Mouse (Mus musculus): ENCODE measurements at regions not wholly inside any gene's neighbourhood (a gene's known extent, or its start where the extent isn't known, plus 50 kb on each side); places are given as distances from the start of the nearest gene placed in this dataset.
"Not testable (repeated sequence)": the region's sequence is repeated elsewhere in the genome, so short reads cannot be mapped to it uniquely, and the experiment has no call there.

DNA sequence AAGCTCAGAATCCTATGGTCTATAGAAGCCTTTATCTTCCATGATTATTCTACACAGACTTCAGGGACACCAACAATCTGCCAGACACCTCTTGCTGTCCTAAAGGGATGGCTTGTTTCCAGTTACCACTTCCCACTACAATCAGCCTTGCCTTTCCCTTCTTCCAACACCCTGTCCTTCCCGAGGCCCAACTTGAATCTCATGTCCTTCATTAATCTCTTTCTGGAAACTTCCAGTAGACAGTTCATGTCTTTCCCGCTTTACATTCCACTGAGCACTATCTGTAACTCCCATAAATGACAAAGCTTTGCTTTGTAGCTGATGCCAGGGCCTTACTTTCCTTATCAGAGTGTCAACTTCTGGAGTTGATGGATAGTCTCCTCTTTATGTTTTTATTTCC lies 138.5 kb downstream of the Rdh14 start:
- 62% methylated on average over 2 of the region's 2 CpGs for WGBS
- H3K4me3 ChIP-seq (replicated peaks): no peak overlapping the region
- no peaks in the 10 kb centered on the region for H3K4me1 ChIP-seq
- no peaks in the 10 kb centered on the region for H3K27me3 ChIP-seq (replicated peaks)
- H3K36me3 ChIP-seq: no peaks in the 10 kb centered on the region
- no peak for ATAC-seq (ENCODE audit: insufficient read depth, low FRiP score, low read depth)
- no peak overlapping the region for H3K4me2 ChIP-seq
- H3K27ac ChIP-seq: no peak overlapping the region
- no peak overlapping the region for H3K9ac ChIP-seq
- no peaks in the 10 kb centered on the region for H3K9me3 ChIP-seq

DNA sequence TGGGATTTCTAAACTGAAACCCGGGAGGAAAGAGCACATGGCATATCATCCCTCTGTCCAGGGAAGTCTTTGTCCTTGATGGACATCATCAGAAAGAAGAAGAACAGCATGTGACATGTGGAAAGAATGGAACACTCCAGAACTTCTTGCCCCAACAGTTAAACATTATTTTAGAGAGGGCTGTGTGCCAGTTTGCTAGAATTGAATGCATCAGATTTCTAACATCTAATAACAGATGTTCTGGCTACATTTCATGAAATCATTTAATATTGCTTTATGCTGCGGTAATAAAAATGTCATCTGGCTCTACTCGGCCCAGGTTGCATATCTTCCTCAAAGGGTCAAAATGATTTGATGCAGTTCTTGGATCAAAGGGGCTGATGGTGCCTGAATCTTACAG lies 140.4 kb downstream of the Rdh14 start:
- no peak overlapping the region for H3K27ac ChIP-seq
- no peak overlapping the region for H3K4me2 ChIP-seq
- 69% methylated on average over 3 of the region's 3 CpGs for WGBS
- no peak overlapping the region for H3K9ac ChIP-seq
- H3K4me3 ChIP-seq (replicated peaks): no peak overlapping the region
- H3K36me3 ChIP-seq: no peaks in the 10 kb centered on the region
- no peaks in the 10 kb centered on the region for H3K9me3 ChIP-seq
- no peaks in the 10 kb centered on the region for H3K27me3 ChIP-seq (replicated peaks)
- ATAC-seq (ENCODE audit: insufficient read depth, low FRiP score, low read depth): no peak
- H3K4me1 ChIP-seq: no peaks in the 10 kb centered on the region

DNA sequence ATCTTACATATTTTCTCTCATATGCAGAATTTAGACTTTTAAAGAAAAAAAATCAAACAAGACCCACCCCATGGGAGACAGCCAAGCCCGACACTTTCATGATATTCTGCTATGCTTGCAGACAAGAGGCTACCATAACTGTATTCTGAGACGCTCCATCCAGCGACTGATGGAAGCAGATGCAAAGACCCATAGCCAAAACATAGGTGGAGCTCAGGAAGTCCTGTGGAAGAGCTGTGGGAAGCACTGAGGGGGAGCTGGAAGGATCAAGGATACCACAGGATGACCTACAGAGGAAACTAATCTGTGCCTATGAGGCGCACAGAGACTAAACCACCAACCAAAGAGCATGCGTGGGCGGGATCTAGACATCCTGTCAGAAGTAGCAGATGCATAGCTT lies 143.4 kb downstream of the Rdh14 start:
- H3K4me2 ChIP-seq: no peak overlapping the region
- no peak overlapping the region for H3K9ac ChIP-seq
- ATAC-seq (ENCODE audit: insufficient read depth, low FRiP score, low read depth): no peak
- no peaks in the 10 kb centered on the region for H3K9me3 ChIP-seq
- 86% methylated on average over 6 of the region's 6 CpGs for WGBS
- H3K4me3 ChIP-seq (replicated peaks): no peak overlapping the region
- no peaks in the 10 kb centered on the region for H3K36me3 ChIP-seq
- no peak overlapping the region for H3K27ac ChIP-seq
- H3K27me3 ChIP-seq (replicated peaks): no peaks in the 10 kb centered on the region
- no peaks in the 10 kb centered on the region for H3K4me1 ChIP-seq

DNA sequence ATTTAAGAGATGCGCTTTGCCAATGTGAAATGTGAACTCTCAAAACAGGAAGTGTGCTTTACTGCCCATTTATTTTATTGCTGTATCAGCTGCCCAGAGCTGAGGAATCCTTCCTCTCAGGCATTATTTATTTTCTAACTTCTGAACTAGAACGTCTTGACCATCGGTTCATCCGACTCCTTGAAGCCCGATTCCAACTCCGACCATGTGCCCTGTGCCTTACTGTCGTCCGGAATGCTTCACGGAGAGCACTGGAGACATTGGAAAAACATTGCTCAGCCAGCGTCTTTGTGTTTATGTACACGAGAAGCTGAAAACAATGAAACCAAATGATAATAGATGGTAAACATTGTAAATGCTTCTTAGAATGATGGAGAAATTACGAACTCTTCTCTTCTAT lies 145.7 kb downstream of the Rdh14 start:
- Histone ChIP-seq H3K27ac (no peak overlapping the region), H3K9me3 (no peaks in the 10 kb centered on the region), H3K4me1 (no peaks in the 10 kb centered on the region), H3K27me3 (replicated peaks) (no peaks in the 10 kb centered on the region), H3K4me2 (no peak overlapping the region), H3K36me3 (no peaks in the 10 kb centered on the region), H3K4me3 (replicated peaks) (no peak overlapping the region), H3K9ac (no peak overlapping the region)
- ATAC-seq (ENCODE audit: insufficient read depth, low FRiP score, low read depth): no peak
- WGBS: 66% methylated on average over 12 of the region's 12 CpGs

DNA sequence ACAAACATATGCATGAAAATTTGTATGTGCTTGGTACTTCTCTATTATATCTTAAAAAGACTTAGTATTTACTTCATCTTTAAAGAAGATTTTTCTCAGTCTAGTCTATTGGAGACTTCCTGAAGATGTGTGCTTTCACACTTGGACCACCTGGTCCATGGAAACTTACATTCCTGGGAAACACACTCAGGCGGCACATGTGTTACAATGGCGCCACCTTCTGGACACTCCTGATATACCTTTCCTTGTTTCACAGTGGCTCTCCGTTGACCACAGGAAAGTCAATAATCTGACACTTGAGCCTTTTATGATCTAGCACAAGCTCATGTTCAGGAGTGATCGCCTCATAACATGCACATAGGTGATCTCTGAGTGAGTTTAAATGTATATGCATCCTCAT lies 146.5 kb downstream of the Rdh14 start:
- Histone ChIP-seq H3K27me3 (replicated peaks) (no peaks in the 10 kb centered on the region), H3K27ac (no peak overlapping the region), H3K4me1 (no peaks in the 10 kb centered on the region), H3K4me2 (no peak overlapping the region), H3K4me3 (replicated peaks) (no peak overlapping the region), H3K9me3 (no peaks in the 10 kb centered on the region), H3K36me3 (no peaks in the 10 kb centered on the region), H3K9ac (no peak overlapping the region)
- WGBS: 1% methylated on average over 4 of the region's 4 CpGs
- ATAC-seq (ENCODE audit: insufficient read depth, low FRiP score, low read depth): no peak

DNA sequence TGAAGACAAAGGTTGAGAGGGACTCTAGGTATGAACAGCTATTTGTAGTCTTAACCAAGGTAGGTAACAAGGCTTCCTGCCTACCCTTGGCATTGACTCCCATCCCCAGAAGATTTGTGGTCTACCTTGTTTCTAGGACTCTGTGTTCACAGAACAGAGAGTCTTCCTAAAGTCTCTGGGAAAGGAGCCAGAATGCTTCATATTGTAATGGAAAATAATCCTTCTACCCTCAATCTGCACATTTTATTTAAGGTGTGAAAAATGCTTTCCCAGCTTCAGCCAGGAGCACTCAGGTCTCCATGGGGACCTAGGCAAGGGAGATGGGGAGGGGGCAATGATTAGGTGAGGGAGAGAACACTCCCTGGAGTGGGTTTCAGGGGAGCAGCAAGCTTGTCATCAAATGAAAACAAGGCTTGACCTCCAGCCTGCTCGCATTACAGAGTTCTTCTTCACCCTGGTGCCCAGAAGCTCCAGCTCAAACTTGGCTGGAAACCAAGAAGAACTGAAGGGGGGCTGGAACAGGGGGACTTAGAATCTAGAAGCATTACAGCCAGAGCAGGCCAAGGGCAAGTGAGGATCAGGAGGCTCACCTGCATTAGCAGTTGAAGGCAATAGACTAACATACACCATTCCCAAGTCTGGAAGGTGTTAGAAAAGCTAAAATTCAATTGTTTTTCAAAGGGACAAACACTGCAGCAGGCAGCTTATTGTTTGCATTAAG lies 159.1 kb downstream of the Rdh14 start:
- no peaks in the 10 kb centered on the region for H3K4me1 ChIP-seq
- H3K4me2 ChIP-seq: no peak overlapping the region
- WGBS: 20% methylated on average over 1 of the region's 1 CpGs
- no peaks in the 10 kb centered on the region for H3K9me3 ChIP-seq
- H3K27ac ChIP-seq: no peak overlapping the region
- no peaks in the 10 kb centered on the region for H3K36me3 ChIP-seq
- H3K27me3 ChIP-seq (replicated peaks): no peaks in the 10 kb centered on the region
- no peak for ATAC-seq (ENCODE audit: insufficient read depth, low FRiP score, low read depth)
- H3K9ac ChIP-seq: no peak overlapping the region
- H3K4me3 ChIP-seq (replicated peaks): no peak overlapping the region

GRCm38 (mm10) chr12:10554701-10555100 lies 164.1 kb downstream of the Rdh14 start:
- H3K27ac ChIP-seq; H3K4me2 ChIP-seq; H3K4me3 ChIP-seq (replicated peaks); H3K27me3 ChIP-seq (replicated peaks); H3K9ac ChIP-seq; ATAC-seq (ENCODE audit: insufficient read depth, low FRiP score, low read depth); H3K4me1 ChIP-seq; H3K9me3 ChIP-seq; H3K36me3 ChIP-seq: not testable (repeated sequence)
- 93% methylated on average over 1 of the region's 1 CpGs for WGBS

DNA sequence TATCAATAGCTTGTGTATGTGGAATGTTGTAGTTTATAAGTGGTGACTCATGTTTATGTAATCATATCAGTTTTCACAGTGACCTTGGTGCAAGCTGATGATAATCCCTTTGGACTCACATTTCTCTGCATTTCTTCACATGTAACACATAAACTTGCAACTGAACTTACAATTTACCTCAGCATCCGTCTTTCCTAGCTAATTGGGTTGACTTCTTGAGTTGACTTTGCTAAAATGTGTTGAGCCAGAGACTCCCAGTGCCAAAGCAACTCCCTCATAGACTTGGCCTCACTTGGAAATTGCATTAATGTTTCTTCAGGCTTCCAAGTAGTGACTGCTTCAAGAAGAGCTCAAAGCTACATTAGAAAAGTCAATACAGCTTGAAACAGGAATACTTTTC lies 172.4 kb downstream of the Rdh14 start:
- Histone ChIP-seq H3K9me3 (no peaks in the 10 kb centered on the region), H3K4me2 (no peak overlapping the region), H3K27ac (no peak overlapping the region), H3K4me1 (no peaks in the 10 kb centered on the region), H3K27me3 (replicated peaks) (no peaks in the 10 kb centered on the region), H3K4me3 (replicated peaks) (no peak overlapping the region), H3K36me3 (no peaks in the 10 kb centered on the region), H3K9ac (no peak overlapping the region)
- 44% methylated on average over 1 of the region's 1 CpGs for WGBS
- no peak for ATAC-seq (ENCODE audit: insufficient read depth, low FRiP score, low read depth)

- H3K4me1 ChIP-seq: no peaks in the 10 kb centered on the region
- no peaks in the 10 kb centered on the region for H3K9me3 ChIP-seq
- no peaks in the 10 kb centered on the region for H3K36me3 ChIP-seq
- no peak overlapping the region for H3K27ac ChIP-seq
- H3K4me3 ChIP-seq (replicated peaks): no peak overlapping the region
- H3K27me3 ChIP-seq (replicated peaks): no peaks in the 10 kb centered on the region
- no peak overlapping the region for H3K9ac ChIP-seq
- no peak overlapping the region for H3K4me2 ChIP-seq
- ATAC-seq (ENCODE audit: insufficient read depth, low FRiP score, low read depth): no peak
- WGBS: 57% methylated on average over 2 of the region's 2 CpGs
These were observed 177.3 kb downstream of the Rdh14 start for GRCm38 (mm10) chr12:10567881-10568280.

- Histone ChIP-seq H3K27me3 (replicated peaks) (no peaks in the 10 kb centered on the region), H3K4me2 (no peak overlapping the region), H3K36me3 (no peaks in the 10 kb centered on the region), H3K9ac (no peak overlapping the region), H3K4me3 (replicated peaks) (no peak overlapping the region), H3K4me1 (no peaks in the 10 kb centered on the region), H3K27ac (no peak overlapping the region), H3K9me3 (no peaks in the 10 kb centered on the region)
- 49% methylated on average over 11 of the region's 11 CpGs for WGBS
- ATAC-seq (ENCODE audit: insufficient read depth, low FRiP score, low read depth): no peak
These were observed 181.2 kb downstream of the Rdh14 start for GRCm38 (mm10) chr12:10571643-10572377.

- H3K4me1 ChIP-seq: no peaks in the 10 kb centered on the region
- WGBS: 53% methylated on average over 5 of the region's 5 CpGs
- H3K4me2 ChIP-seq: no peak overlapping the region
- no peak overlapping the region for H3K4me3 ChIP-seq (replicated peaks)
- H3K27me3 ChIP-seq (replicated peaks): no peaks in the 10 kb centered on the region
- H3K36me3 ChIP-seq: no peaks in the 10 kb centered on the region
- H3K9ac ChIP-seq: no peak overlapping the region
- H3K9me3 ChIP-seq: no peaks in the 10 kb centered on the region
- ATAC-seq (ENCODE audit: insufficient read depth, low FRiP score, low read depth): no peak
- no peak overlapping the region for H3K27ac ChIP-seq
These were observed 181.7 kb downstream of the Rdh14 start for GRCm38 (mm10) chr12:10572378-10572650.

DNA sequence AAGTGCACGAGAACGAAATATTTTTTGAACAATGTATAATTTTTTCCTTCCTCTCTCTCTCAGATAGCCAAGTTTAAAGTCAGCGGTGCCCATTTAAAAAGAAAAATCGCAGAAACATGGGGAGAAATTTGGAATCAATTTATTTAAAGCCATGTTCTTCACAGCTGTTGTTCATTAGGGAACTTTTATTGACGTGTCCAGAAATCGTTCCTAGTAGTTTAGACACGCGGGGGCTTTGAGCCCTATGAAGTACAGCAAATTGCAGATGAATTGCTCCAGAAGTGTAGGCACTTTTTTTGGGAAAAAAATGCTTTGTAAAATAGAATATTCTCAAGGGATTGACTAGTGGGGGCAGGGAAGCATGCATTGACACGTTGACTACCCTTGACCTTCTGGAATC lies 182.8 kb downstream of the Rdh14 start:
- Histone ChIP-seq H3K4me3 (replicated peaks) (no peak overlapping the region), H3K9ac (no peak overlapping the region), H3K27me3 (replicated peaks) (no peaks in the 10 kb centered on the region), H3K36me3 (no peaks in the 10 kb centered on the region), H3K27ac (no peak overlapping the region), H3K4me2 (no peak overlapping the region), H3K4me1 (no peaks in the 10 kb centered on the region), H3K9me3 (no peaks in the 10 kb centered on the region)
- no peak for ATAC-seq (ENCODE audit: insufficient read depth, low FRiP score, low read depth)
- 68% methylated on average over 9 of the region's 9 CpGs for WGBS

All from stomach, embryonic 15.5 days (tissue).